Mouse (Mus musculus): ENCODE results near the gene Dclre1b.

GRCm38 (mm10) chr3:103853804-103854203 lies 44.6 kb upstream of the Dclre1b start:
- TF ChIP-seq CTCF (IDR thresholded peaks at IDR 0.05; ENCODE audit: low read depth, low read length) (no peak), POLR2A (IDR thresholded peaks at IDR 0.05; ENCODE audit: borderline replicate concordance, low read depth, low read length) (no peak)
